ENCODE assay signal across 8 mouse cellular contexts in the genomic region with DNA sequence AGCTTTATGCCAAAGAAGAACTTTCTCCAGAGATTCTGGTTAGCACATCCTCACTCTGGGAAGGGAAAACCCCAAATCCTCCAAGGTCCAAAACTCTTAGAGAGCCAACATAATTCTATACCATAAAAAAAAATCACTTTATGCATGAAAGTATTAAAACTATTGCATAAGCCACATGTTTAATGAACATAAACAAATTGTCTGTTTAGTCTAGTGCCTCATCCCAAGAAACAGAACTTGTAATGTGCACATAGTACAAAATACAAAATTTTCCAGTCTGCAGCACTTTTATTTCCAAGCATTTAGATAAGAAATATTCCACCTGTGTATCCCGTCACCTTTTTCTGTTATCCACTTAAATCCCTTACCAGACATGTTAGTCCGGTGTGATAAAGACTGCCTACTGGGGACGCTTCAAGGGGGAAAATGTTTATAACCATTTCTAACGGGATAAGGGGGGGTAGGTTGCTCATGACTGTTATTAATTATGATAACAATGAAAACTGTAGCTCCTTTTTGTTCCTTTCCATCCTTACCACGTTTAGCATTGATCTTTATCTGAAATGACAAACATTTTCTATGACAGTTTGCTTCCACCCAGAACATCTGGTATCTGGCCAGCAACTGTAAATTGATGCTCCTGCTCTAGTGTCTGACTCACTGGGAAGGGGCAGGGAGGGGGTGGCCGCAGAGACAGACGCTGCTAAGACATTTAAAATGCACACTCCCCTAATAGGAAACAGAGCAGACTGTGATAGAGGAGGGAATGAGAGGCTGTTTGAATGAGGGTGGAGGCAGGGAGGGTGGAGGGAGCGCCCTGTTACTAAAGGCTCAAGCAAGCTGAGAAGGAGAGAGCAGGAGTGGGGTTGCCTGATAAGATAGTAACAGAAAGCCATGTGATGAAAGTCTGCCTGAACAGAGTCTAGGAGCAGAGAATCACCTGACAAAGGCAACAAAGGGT.
DNase-seq lines count a peak whose midpoint lies in the region; ATAC-seq lines count a peak whose summit lies in the region.

No protein-coding gene starts in this region.

- H3K27me3 ChIP-seq in heart, embryonic 10.5 days (ENCODE audit: insufficient read depth, poor library complexity, severe bottlenecking) = no peaks in the 10 kb centered on the region
- no peaks in the 10 kb centered on the region for H3K27me3 ChIP-seq in hindbrain, embryonic 16.5 days (replicated peaks; ENCODE audit: control insufficient read depth, insufficient read depth, low read length)
- H3K27me3 ChIP-seq in midbrain, embryonic 16.5 days (ENCODE audit: control insufficient read depth, insufficient read depth, low read depth, low read length) = no peaks in the 10 kb centered on the region

- peak; percentile 86 for DNase-seq in heart, embryonic 10.5 days (ENCODE audit: low spot score)
- DNase-seq in heart, adult 9 months (ENCODE audit: low spot score in 2 of 2) = no peak
- DNase-seq in embryo, embryonic 10 days (ENCODE audit: low spot score) = peak; percentile 72
- no peak for DNase-seq in spleen, adult 12 weeks (ENCODE audit: low spot score)
- DNase-seq in testis, postnatal 10 days (ENCODE audit: low spot score) = no peak
- DNase-seq in lung, postnatal 14 days = no peak

- no peak overlapping the region for H3K4me2 ChIP-seq in hindbrain, embryonic 16.5 days (ENCODE audit: low read length)
- H3K4me2 ChIP-seq in midbrain, embryonic 16.5 days (ENCODE audit: low read length) = no peak overlapping the region

- H3K36me3 ChIP-seq in heart, embryonic 10.5 days = no peaks in the 10 kb centered on the region
- H3K36me3 ChIP-seq in hindbrain, embryonic 16.5 days (ENCODE audit: control insufficient read depth, insufficient read depth, low read length) = no peaks in the 10 kb centered on the region
- H3K36me3 ChIP-seq in midbrain, embryonic 16.5 days (ENCODE audit: control insufficient read depth, insufficient read depth, low read length) = no peaks in the 10 kb centered on the region

- H3K27ac ChIP-seq in heart, embryonic 10.5 days = peak overlapping the region; percentile 77
- 0 out of 2 replicates have a peak overlapping the region, but pooled peaks have one; percentile 31 for H3K27ac ChIP-seq in hindbrain, embryonic 16.5 days (ENCODE audit: low read depth, low read length)
- H3K27ac ChIP-seq in midbrain, embryonic 16.5 days (ENCODE audit: low read length) = no peak overlapping the region

- peak; percentile 86 for ATAC-seq in hindbrain, embryonic 16.5 days
- ATAC-seq in midbrain, embryonic 16.5 days = peak; percentile 86

- WGBS in heart, embryonic 10.5 days = 15% methylated on average over 8 of the region's 8 CpGs
- WGBS in hindbrain, embryonic 16.5 days = 32% methylated on average over 8 of the region's 8 CpGs
- 38% methylated on average over 8 of the region's 8 CpGs for WGBS in midbrain, embryonic 16.5 days

- H3K9me3 ChIP-seq in heart, embryonic 10.5 days = no peaks in the 10 kb centered on the region
- H3K9me3 ChIP-seq in hindbrain, embryonic 16.5 days (ENCODE audit: control insufficient read depth, low read length) = no peaks in the 10 kb centered on the region
- H3K9me3 ChIP-seq in midbrain, embryonic 16.5 days (replicated peaks; ENCODE audit: control insufficient read depth, low read length, poor library complexity, severe bottlenecking) = no peaks in the 10 kb centered on the region

- H3K4me1 ChIP-seq in heart, embryonic 10.5 days = peaks cover 14% of the 10 kb centered on the region
- H3K4me1 ChIP-seq in hindbrain, embryonic 16.5 days (ENCODE audit: control insufficient read depth, insufficient read depth, low read depth, low read length) = peaks cover 3% of the 10 kb centered on the region
- peaks cover 5% of the 10 kb centered on the region; the same call in 1 of the 2 replicates for H3K4me1 ChIP-seq in midbrain, embryonic 16.5 days (ENCODE audit: control insufficient read depth, insufficient read depth, low read length)

- no peak overlapping the region; the same call in 1 of the 2 replicates for H3K4me3 ChIP-seq in heart, embryonic 10.5 days
- no peak overlapping the region for H3K4me3 ChIP-seq in hindbrain, embryonic 16.5 days (ENCODE audit: low read length)
- no peak overlapping the region for H3K4me3 ChIP-seq in midbrain, embryonic 16.5 days (ENCODE audit: low read depth, low read length)

- H3K9ac ChIP-seq in hindbrain, embryonic 16.5 days (ENCODE audit: low read depth, low read length) = 0 out of 2 replicates have a peak overlapping the region, but pooled peaks have one; percentile 1
- H3K9ac ChIP-seq in midbrain, embryonic 16.5 days (ENCODE audit: low read depth, low read length) = no peak overlapping the region

Comparison
In these comparisons a context has a peak if more than half of its experiments do, and no peak if none do; other contexts are left out.
1. DNase-seq: peak in heart, embryonic 10.5 days (single experiment) and embryo, embryonic 10 days (single experiment); none in heart, adult 9 months (0 of 2), spleen, adult 12 weeks (single experiment), testis, postnatal 10 days (single experiment) and lung, postnatal 14 days (single experiment).